Mouse (Mus musculus) Patski (cell line): Measurements from ENCODE around the gene Smg6. TPM values are rescaled to one million over a fixed set of nuclear protein-coding genes. Genes with fewer than 3 reads are reported as not detected.

Experiments used
- ATAC-seq: fragments of 100-300 bp; one replicate; pipeline ENCODE4 v1.8.0; 2021
- CTCF ChIA-PET: fragments of 350-600 bp; sonication (Branson Sonifier 250); formaldehyde crosslinking; loops from one replicate; lab custom pipeline; 2022; ENCODE audit warnings: inconsistent platforms; lab: Charles Lee
- POLR2A ChIA-PET: fragments of 350-600 bp; sonication (Branson Sonifier 250); formaldehyde crosslinking; loops from one replicate; lab custom pipeline; 2022; ENCODE audit warnings: antibody characterized with exemption, inconsistent platforms; lab: Charles Lee
- DNase-seq: peaks from one replicate; pipeline ENCODE4 v3.0.0-alpha.2; 2011; ENCODE audit warnings: low read depth, low spot score
- H3K27me3 ChIP-seq: fragments of 371-371 bp; one replicate; pipeline ENCODE4 v1.5.1; 2021
- CTCF ChIP-seq: fragments of 100-300 bp; IDR thresholded peaks from one replicate; pipeline ENCODE4 v1.5.1; 2021
- in situ Hi-C: fragments of 300-500 bp; cut with MboI; formaldehyde crosslinking; loops from 3 replicates; pipeline ENCODE4 v1.11.1; 2018; ENCODE audit warnings: low pct_unique_long_range_greater_than_20kb, mixed read lengths
- polyA plus RNA-seq: library from polyadenylated mRNA; unstranded; gene quantifications from one replicate; pipeline ENCODE4 v1.2.3, GENCODE M21; 2021

The Smg6 gene
- polyA plus RNA-seq, 1 experiment from 2014 or later: 20.5 TPM

GRCm38 (mm10) chr11:75013764-75014695 is 88.4 kb downstream of the Smg6 start:
- in situ Hi-C loops: no loop called here
- DNase-seq (no peak), ATAC-seq (no peak)
- ChIA-PET POLR2A (interaction anchor here (1.1 to 1.7 kb wide), 2 partner anchors 23 to 31 kb away, joined by 3 to 4 read pairs; no protein-coding TSS in a partner anchor), CTCF (interaction anchor here (1.1 kb wide), 1 partner anchor 18 kb away, joined by 3 read pairs; no protein-coding TSS in a partner anchor)
- no peaks in the 10 kb centered on the region for H3K27me3 ChIP-seq
- TF ChIP-seq CTCF: no peak

- DNase-seq: no peak
- TF ChIP-seq CTCF: no peak
- H3K27me3 ChIP-seq: no peaks in the 10 kb centered on the region
- ChIA-PET POLR2A (interaction anchor here (1.7 kb wide), 1 partner anchor 22 kb away, joined by 4 read pairs; no protein-coding TSS in a partner anchor), CTCF (interaction anchor here (1.5 to 1.6 kb wide), 2 partner anchors 15 to 18 kb away, joined by 4 to 7 read pairs; no protein-coding TSS in a partner anchor)
- in situ Hi-C loops: no loop called here
- no peak for ATAC-seq
Measured at GRCm38 (mm10) chr11:75014816-75015215, 89.2 kb downstream of the Smg6 start.

GRCm38 (mm10) chr11:75015453-75015871 is 89.8 kb downstream of the Smg6 start:
- in situ Hi-C loops: no loop called here
- H3K27me3 ChIP-seq: no peaks in the 10 kb centered on the region
- POLR2A ChIA-PET: interaction anchor here (1.7 kb wide), 1 partner anchor 22 kb away, joined by 4 read pairs; no protein-coding TSS in a partner anchor
- DNase-seq: no peak
- CTCF ChIA-PET: interaction anchor here (1.5 to 1.6 kb wide), 2 partner anchors 15 to 17 kb away, joined by 4 to 7 read pairs; no protein-coding TSS in a partner anchor
- ATAC-seq: no peak
- TF ChIP-seq CTCF: no peak

GRCm38 (mm10) chr11:75016309-75016860 is 90.8 kb downstream of the Smg6 start:
- CTCF ChIA-PET: interaction anchor here (1.4 kb wide), 1 partner anchor 31 kb away, joined by 5 read pairs; no protein-coding TSS in a partner anchor
- H3K27me3 ChIP-seq: no peaks in the 10 kb centered on the region
- DNase-seq (no peak), ATAC-seq (no peak)
- POLR2A ChIA-PET: no interaction called here
- in situ Hi-C loops: no loop called here
- TF ChIP-seq CTCF: no peak

GRCm38 (mm10) chr11:75017831-75018230 is 92.2 kb downstream of the Smg6 start:
- CTCF ChIA-PET: interaction anchor here (0.9 to 1.3 kb wide), 2 partner anchors 10 to 11 kb away, joined by 4 to 5 read pairs; no protein-coding TSS in a partner anchor
- POLR2A ChIA-PET: interaction anchor here (2.0 kb wide), 1 partner anchor 13 kb away, joined by 4 read pairs; no protein-coding TSS in a partner anchor
- no peak for DNase-seq
- no peaks in the 10 kb centered on the region for H3K27me3 ChIP-seq
- in situ Hi-C loops: no loop called here
- TF ChIP-seq CTCF: no peak
- ATAC-seq: no peak

- no peak for TF ChIP-seq CTCF
- H3K27me3 ChIP-seq: no peaks in the 10 kb centered on the region
- ATAC-seq (no peak), DNase-seq (no peak)
- POLR2A ChIA-PET: no interaction called here
- in situ Hi-C loops: no loop called here
- CTCF ChIA-PET: interaction anchor here (1.4 to 1.9 kb wide), 2 partner anchors 14 to 112 kb away, joined by 3 to 8 read pairs; no protein-coding TSS in a partner anchor
Measured at GRCm38 (mm10) chr11:75026977-75027376, 101.4 kb downstream of the Smg6 start.

- no peaks in the 10 kb centered on the region for H3K27me3 ChIP-seq
- in situ Hi-C loops: no loop called here
- ChIA-PET CTCF (interaction anchor here (1.4 to 1.9 kb wide), 2 partner anchors 13 to 112 kb away, joined by 3 to 8 read pairs; no protein-coding TSS in a partner anchor), POLR2A (interaction anchor here (0.7 kb wide), 1 partner anchor 117 kb away, joined by 3 read pairs; no protein-coding TSS in a partner anchor)
- TF ChIP-seq CTCF: no peak
- ATAC-seq: no peak
- DNase-seq: no peak
Measured at GRCm38 (mm10) chr11:75027616-75028015, 102.0 kb downstream of the Smg6 start.

GRCm38 (mm10) chr11:75031251-75031650 is 105.6 kb downstream of the Smg6 start:
- in situ Hi-C loops: no loop called here
- ChIA-PET CTCF (interaction anchor here (2.0 to 2.9 kb wide), 3 partner anchors 10 to 16 kb away, joined by 6 to 7 read pairs (median 7); no protein-coding TSS in a partner anchor), POLR2A (interaction anchor here (0.9 to 1.9 kb wide), 2 partner anchors 10 to 14 kb away, joined by 4 read pairs; no protein-coding TSS in a partner anchor)
- H3K27me3 ChIP-seq: no peaks in the 10 kb centered on the region
- DNase-seq: no peak
- ATAC-seq: no peak
- TF ChIP-seq CTCF: no peak

- ATAC-seq: no peak
- CTCF ChIA-PET: interaction anchor here (1.2 to 2.9 kb wide), 4 partner anchors 8 to 28 kb away, joined by 3 to 7 read pairs (median 6); no protein-coding TSS in a partner anchor
Measured at GRCm38 (mm10) chr11:75032946-75033345, 107.3 kb downstream of the Smg6 start.

More at GRCm38 (mm10) chr11:75032946-75033345, 107.3 kb downstream of the Smg6 start:
- TF ChIP-seq CTCF: no peak
- no peaks in the 10 kb centered on the region for H3K27me3 ChIP-seq
- POLR2A ChIA-PET: no interaction called here
- no peak for DNase-seq
- in situ Hi-C loops: no loop called here
